Mouse (Mus musculus) granulocyte monocyte progenitor cell, adult 5-6 weeks (primary cell): ENCODE measurements around the gene Trp63. TPM values are rescaled to one million over a fixed set of nuclear protein-coding genes. Genes with fewer than 3 reads are reported as not detected.
"Not testable (repeated sequence)": the region's sequence is repeated elsewhere in the genome, so short reads cannot be mapped to it uniquely, and the experiment has no call there.

Source experiments
- ATAC-seq: replicated peaks from 2 replicates; pipeline ENCODE4 v1.8.0; 2016; ENCODE audit warnings: mild to moderate bottlenecking, moderate TSS enrichment, inconsistent platforms; ENCODE audit not compliant: poor library complexity, severe bottlenecking
- total RNA-seq, 2 experiments: library from RNA; stranded (forward) in 1 of 2; stranded (reverse) in 1 of 2; fragments of 200-712, 200-1000 nt in 1 of 2; fragments of >200 nt in 1 of 2; fragmentation: Nextera tagmentation in 1 of 2; gene quantifications; 2 replicates each; pipeline ENCODE4 v1.2.3; 2014 to 2017

Trp63 gene
- not detected in 2 replicates for total RNA-seq (2014; fragmentation: Nextera tagmentation)
- not detected in 2 replicates for total RNA-seq (2017)

GRCm38 (mm10) chr16:25683531-25684248, at the start of gene Trp63:
Gene Trp63, plus strand, starts transcription at chr16:25683763.
- ATAC-seq, result no peak

GRCm38 (mm10) chr16:25644716-25645115, 38.8 kb upstream of the Trp63 start:
- not testable (repeated sequence) for ATAC-seq

GRCm38 (mm10) chr16:25660510-25661235, 22.9 kb upstream of the Trp63 start:
- ATAC-seq, result no peak

- no peak for ATAC-seq
Measured at GRCm38 (mm10) chr16:25663116-25663515, 20.4 kb upstream of the Trp63 start.

- ATAC-seq, result no peak
Measured at GRCm38 (mm10) chr16:25673861-25674440, 9.6 kb upstream of the Trp63 start.

- no peak for ATAC-seq
Measured at GRCm38 (mm10) chr16:25680369-25680768, 3.2 kb upstream of the Trp63 start.

GRCm38 (mm10) chr16:25682533-25682932, 1.0 kb upstream of the Trp63 start:
- no peak for ATAC-seq

- ATAC-seq, result no peak
Measured at GRCm38 (mm10) chr16:25684572-25684971, 1.0 kb downstream of the Trp63 start.

- no peak for ATAC-seq
Measured at GRCm38 (mm10) chr16:25690612-25691011, 7.0 kb downstream of the Trp63 start.

GRCm38 (mm10) chr16:25701252-25701651, 17.7 kb downstream of the Trp63 start:
- no peak for ATAC-seq

- ATAC-seq, result no peak
Measured at GRCm38 (mm10) chr16:25706260-25706659, 22.7 kb downstream of the Trp63 start.

GRCm38 (mm10) chr16:25715790-25716189, 32.2 kb downstream of the Trp63 start:
- no peak for ATAC-seq

GRCm38 (mm10) chr16:25723131-25723530, 39.6 kb downstream of the Trp63 start:
- no peak for ATAC-seq

GRCm38 (mm10) chr16:25727001-25727400, 43.4 kb downstream of the Trp63 start:
- ATAC-seq, result no peak

GRCm38 (mm10) chr16:25727957-25728506, 44.5 kb downstream of the Trp63 start:
- ATAC-seq, result no peak

GRCm38 (mm10) chr16:25736912-25737311, 53.3 kb downstream of the Trp63 start:
- ATAC-seq, result no peak

- no peak for ATAC-seq
Measured at GRCm38 (mm10) chr16:25737623-25738050, 54.1 kb downstream of the Trp63 start.

- no peak for ATAC-seq
Measured at GRCm38 (mm10) chr16:25746807-25747206, 63.2 kb downstream of the Trp63 start.

GRCm38 (mm10) chr16:25751866-25752265, 68.3 kb downstream of the Trp63 start:
- no peak for ATAC-seq

GRCm38 (mm10) chr16:25758108-25758507, 74.5 kb downstream of the Trp63 start:
- ATAC-seq, result no peak

- ATAC-seq, result no peak
Measured at GRCm38 (mm10) chr16:25765549-25765948, 82.0 kb downstream of the Trp63 start.
